Mouse (Mus musculus) ES-Bruce4 (cell line): ENCODE data around the gene 9330182O14Rik.

Experiments used
- CTCF ChIP-seq: IDR thresholded peaks from one replicate; pipeline ENCODE4 v1.8.1; 2011; ENCODE audit warnings: low read depth, low read length
- POLR2A ChIP-seq: IDR thresholded peaks from one replicate; pipeline ENCODE4 v1.8.1; 2011; ENCODE audit warnings: low read length; ENCODE audit not compliant: insufficient read depth

- TF ChIP-seq CTCF (no peak), POLR2A (no peak)
These were observed 30.9 kb upstream of the 9330182O14Rik start for GRCm38 (mm10) chr15:40103304-40103703.
